Mouse (Mus musculus) thymus, adult 18-20 months (tissue): Measurements from ENCODE around the gene March9.
A peak's percentile ranks its signal among the peaks of the same experiment; 100 is the strongest.
"Not testable (repeated sequence)": the region's sequence is repeated elsewhere in the genome, so short reads cannot be mapped to it uniquely, and the experiment has no call there.

Experiments used
- DNase-seq, 2 experiments: peaks; one replicate each; pipeline ENCODE4 v3.0.0; 2022; ENCODE audit warnings: mixed read lengths in 2 of 2

Gene March9

GRCm38 (mm10) chr10:127079665-127080391 is 19.8 kb upstream of the March9 start:
- no peak for DNase-seq

- no peak for DNase-seq
Observed at GRCm38 (mm10) chr10:127078677-127079575, 18.9 kb upstream of the March9 start.

- no peak for DNase-seq
Observed at GRCm38 (mm10) chr10:127078001-127078676, 18.2 kb upstream of the March9 start.

GRCm38 (mm10) chr10:127077515-127077914 is 17.5 kb upstream of the March9 start:
- no peak for DNase-seq

- peak; percentile 53 to 71 for DNase-seq
Observed at GRCm38 (mm10) chr10:127076082-127076481, 16.1 kb upstream of the March9 start.

- no peak for DNase-seq
Observed at GRCm38 (mm10) chr10:127075651-127076050, 15.7 kb upstream of the March9 start.

DNA sequence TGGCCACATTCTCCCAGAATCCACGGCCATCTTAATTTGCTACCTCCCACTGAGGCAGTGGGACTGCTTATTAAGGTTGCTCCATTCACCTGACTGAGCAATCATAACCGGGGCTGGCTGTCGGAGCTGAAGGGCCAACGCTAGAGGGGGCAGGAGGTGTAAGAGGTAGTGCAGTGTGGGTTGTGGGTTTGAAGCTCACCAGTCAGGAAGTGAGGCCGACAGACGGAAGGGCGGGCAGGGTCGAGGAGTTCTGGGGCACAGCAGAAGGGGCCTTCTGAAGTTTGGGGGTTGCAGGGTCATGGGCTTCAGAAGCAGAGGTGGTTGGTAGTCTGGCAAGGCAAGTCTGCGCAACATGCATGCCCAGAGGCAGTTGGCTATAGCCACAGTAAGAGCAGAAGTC is 15.1 kb upstream of the March9 start, which contains the start of gene Agap2:
TSS of gene Agap2 (plus strand) at position 205 of the 400 bp plus-strand sequence.
- DNase-seq, result peak; percentile 80 to 86

- no peak for DNase-seq
Observed at GRCm38 (mm10) chr10:127073981-127074380, 14.0 kb upstream of the March9 start.

DNA sequence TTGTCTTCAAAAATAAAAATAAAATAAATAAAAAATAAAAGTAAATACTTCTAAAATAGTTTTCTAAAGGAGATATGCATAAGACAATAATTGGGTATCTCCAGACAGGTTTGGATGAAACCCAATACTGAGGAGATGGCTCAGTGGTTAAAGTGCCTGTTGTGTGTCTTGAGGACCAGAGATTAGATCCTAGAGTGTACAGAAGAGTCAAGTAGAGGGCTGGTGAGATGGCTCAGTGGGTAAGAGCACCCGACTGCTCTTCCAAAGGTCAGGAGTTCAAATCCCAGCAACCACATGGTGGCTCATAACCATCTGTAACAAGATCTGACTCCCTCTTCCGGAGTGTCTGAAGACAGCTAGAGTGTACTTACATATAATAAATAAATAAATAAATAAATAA is 13.0 kb upstream of the March9 start:
- DNase-seq, result not testable (repeated sequence)

- not testable (repeated sequence) for DNase-seq
Observed at GRCm38 (mm10) chr10:127072270-127072669, 12.3 kb upstream of the March9 start.

- DNase-seq, result no peak
Observed at GRCm38 (mm10) chr10:127071203-127071602, 11.2 kb upstream of the March9 start.

DNA sequence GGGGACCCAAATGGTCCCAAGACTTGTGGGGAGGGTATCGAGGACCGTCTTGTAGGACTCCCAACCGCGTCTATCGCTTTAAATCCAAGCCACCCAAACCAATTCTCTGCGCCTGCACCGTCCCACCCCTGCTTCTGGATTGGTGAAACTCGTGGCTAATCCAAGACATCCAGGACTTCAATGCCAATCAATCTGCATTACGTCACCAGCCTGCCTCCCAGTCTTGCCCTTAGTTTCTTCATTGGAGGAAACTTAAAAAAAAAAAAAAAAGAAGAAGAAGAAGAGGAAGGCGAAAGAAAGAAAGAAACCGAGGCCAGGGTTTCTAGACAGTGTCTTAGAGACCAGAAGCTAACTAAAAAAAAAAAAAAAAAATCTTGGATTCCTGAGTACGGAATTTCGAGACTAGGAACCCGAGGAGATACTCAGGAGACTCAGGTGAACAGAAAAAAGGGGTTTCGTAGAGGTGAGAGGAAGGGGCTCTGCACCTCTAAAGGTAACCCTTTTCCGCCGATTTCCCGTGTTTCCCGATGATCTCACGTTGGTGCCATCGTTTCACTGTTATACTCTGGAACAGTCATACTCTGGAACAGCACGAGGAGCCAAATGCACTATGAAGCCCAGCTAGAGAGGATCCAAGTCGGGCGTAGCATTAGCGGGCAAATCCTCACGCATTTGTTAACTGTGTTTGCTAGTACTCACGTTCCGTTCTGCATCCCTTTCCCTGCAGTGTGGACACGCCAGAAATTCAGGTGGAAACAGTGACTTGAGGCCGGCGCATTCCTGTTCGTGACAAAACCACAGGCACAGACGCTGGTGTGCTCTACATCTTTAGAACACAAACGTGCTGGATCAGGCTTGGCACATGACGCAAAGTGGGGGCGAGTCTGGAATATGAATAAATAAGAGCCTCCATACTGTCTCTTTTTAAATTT is 10.5 kb upstream of the March9 start, which contains the start of gene Tspan31:
TSS of gene Tspan31 (minus strand) at position 75 of the 932 bp plus-strand sequence.
- DNase-seq, result peak; percentile 43 to 55

- DNase-seq, result no peak
Observed at GRCm38 (mm10) chr10:127069281-127070189, 9.6 kb upstream of the March9 start.

GRCm38 (mm10) chr10:127068360-127069038 is 8.5 kb upstream of the March9 start:
- no peak for DNase-seq

DNA sequence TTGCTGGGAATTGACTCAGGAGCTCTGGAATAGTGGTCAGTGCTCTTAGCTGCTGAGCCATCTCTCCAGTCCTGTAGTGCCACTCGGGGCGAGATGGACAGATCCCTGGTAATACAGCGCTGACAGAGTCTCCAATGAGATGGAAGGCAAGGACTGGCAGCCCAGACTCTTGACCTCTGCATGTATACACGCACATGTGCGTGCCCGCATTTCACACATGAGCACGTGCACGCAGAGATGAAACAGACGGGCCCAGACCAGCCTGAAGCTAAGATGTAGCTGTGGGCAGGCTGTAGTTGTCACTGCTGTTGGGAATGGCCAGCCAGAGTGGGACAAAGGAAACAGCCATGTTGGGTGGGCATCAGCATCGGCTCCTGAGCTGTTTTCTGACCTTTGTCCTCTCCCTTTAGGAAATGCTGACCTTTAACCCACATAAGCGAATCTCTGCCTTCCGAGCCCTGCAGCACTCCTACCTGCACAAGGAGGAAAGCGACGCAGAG is 6.6 kb upstream of the March9 start:
- DNase-seq, result no peak

GRCm38 (mm10) chr10:127065981-127066380 is 6.0 kb upstream of the March9 start:
- no peak for DNase-seq

- no peak for DNase-seq
Observed at GRCm38 (mm10) chr10:127063913-127064870, 4.2 kb upstream of the March9 start.

- DNase-seq, result peak; percentile 94 to 96
Observed at GRCm38 (mm10) chr10:127063239-127063872, 3.4 kb upstream of the March9 start, which contains the start of gene Cdk4. Gene Cdk4, plus strand, starts transcription at chr10:127063534.
